Mouse (Mus musculus): Measurements from ENCODE around the gene Smpd2.

GRCm38 (mm10) chr10:41529972-41530371, 39.8 kb upstream of the Smpd2 start:
- TF ChIP-seq CTCF (IDR thresholded peaks at IDR 0.05; ENCODE audit: low read depth): no peak
- TF ChIP-seq EP300 (IDR thresholded peaks at IDR 0.05; ENCODE audit: low read depth): no peak

All from liver, embryonic 14.5 days (tissue).